Mouse (Mus musculus) C2C12 (cell line): Measurements from ENCODE around the gene Hspbap1.

Experiments
- CEBPB ChIP-seq: IDR thresholded peaks from one replicate; pipeline ENCODE4 v1.6.1; 2011; ENCODE audit warnings: low read depth, mild to moderate bottlenecking, control low read depth, moderate library complexity
- CTCF ChIP-seq: IDR thresholded peaks from one replicate; pipeline ENCODE4 v1.5.1; 2011; ENCODE audit not compliant: control insufficient read depth, insufficient read depth, insufficient read length
- MAX ChIP-seq: IDR thresholded peaks from one replicate; pipeline ENCODE4 v1.6.1; 2011; ENCODE audit warnings: mild to moderate bottlenecking, control low read depth
- MYOD1 ChIP-seq: IDR thresholded peaks from one replicate; pipeline ENCODE4 v1.6.1; 2011; ENCODE audit warnings: low read depth; ENCODE audit not compliant: control insufficient read depth, insufficient read length
- USF1 ChIP-seq: IDR thresholded peaks from one replicate; pipeline ENCODE4 v1.6.1; 2011; ENCODE audit warnings: low read depth, mild to moderate bottlenecking, control low read depth, moderate library complexity

- TF ChIP-seq MAX, result no peak
- TF ChIP-seq CEBPB, result no peak
- TF ChIP-seq USF1, result no peak
- TF ChIP-seq CTCF, result no peak
- no peak for TF ChIP-seq MYOD1
These were observed 9.5 kb downstream of the Hspbap1 start for GRCm38 (mm10) chr16:35779681-35780080.
